Mouse (Mus musculus): Measurements from ENCODE around the gene Hnrnpf.

DNA sequence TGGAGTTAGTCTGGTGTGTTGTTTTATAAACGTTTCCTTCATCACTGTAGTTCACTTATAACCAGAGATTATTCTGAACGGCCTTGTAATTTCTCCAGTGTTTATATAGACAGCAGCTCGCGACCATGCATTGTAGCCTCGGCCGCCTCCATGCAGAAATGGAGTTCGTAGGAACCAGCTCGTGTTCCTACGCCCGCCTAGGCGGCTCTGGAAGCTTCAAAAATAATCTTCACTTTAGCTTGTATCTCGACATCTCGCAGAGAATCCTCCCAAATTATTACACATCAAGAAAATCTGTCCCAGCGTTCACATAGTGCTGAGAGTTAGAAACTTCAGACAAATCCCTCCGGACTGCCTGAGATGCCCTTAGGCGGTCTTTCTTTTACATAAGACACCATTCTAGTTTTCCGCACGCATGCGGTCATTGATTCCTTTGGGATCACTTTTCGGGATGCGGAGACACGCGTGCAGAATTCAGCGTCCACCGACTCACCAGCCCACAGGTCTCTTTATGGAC is 5.9 kb downstream of the Hnrnpf start:
- TF ChIP-seq CTCF (IDR thresholded peaks at IDR 0.05; ENCODE audit: extremely low read depth, insufficient read depth, insufficient read length, insufficient replicate concordance) = no peak
- TF ChIP-seq POLR2A (IDR thresholded peaks at IDR 0.05; ENCODE audit: low read depth, low read length) = no peak
